ENCODE assay signal across 10 mouse cellular contexts in the genomic region with DNA sequence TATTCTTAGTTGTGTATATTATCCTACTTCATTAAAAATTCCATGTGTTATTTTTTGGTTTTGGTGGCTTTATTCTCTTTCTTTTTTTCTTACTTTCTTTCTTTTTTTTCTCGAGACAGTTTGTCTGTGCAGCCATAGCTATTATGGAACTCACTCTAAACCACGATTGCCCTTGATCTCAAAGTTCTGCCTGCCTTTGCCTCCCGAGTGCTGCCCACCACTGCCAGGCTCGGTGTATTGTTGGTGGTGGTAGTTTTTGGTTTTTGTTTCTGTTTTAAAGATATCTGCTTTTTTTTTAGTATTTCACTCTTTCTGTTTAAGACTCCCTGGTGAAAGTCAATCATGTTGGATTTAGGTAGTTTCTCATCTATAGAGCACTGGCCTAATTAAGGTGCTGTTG. TPM values are rescaled to one million over a fixed set of nuclear protein-coding genes. Genes with fewer than 3 reads are reported as not detected.
DNase-seq lines count a peak whose midpoint lies in the region; ATAC-seq lines count a peak whose summit lies in the region.
"Had no signal": no experiment of that assay in that cellular context is flagged by ENCODE, and none has a peak within 500 bp of the region (broad histone marks: within the 10 kb centered on the region; RNA-seq: fewer than 3 reads in every experiment).

No protein-coding gene starts in this region.

- peak overlapping the region; percentile 73 for H3K4me2 ChIP-seq in liver, embryonic 11.5 days
- H3K4me2 ChIP-seq in embryonic facial prominence, embryonic 13.5 days = peak overlapping the region; percentile 63
- H3K4me2 ChIP-seq in intestine, embryonic 16.5 days (ENCODE audit: low read depth, low read length) = peak overlapping the region; percentile 59
- peak overlapping the region; percentile 74 for H3K4me2 ChIP-seq in neural tube, embryonic 13.5 days

- no peak overlapping the region for H3K27ac ChIP-seq in liver, embryonic 11.5 days (ENCODE audit: low read depth, low read length)
- no peak overlapping the region for H3K27ac ChIP-seq in embryonic facial prominence, embryonic 13.5 days
- H3K27ac ChIP-seq in intestine, embryonic 16.5 days (ENCODE audit: low read length) = no peak overlapping the region
- H3K27ac ChIP-seq in neural tube, embryonic 13.5 days (replicated peaks) = no peak overlapping the region

- H3K4me3 ChIP-seq in liver, embryonic 11.5 days (ENCODE audit: low read depth, low read length) = peak overlapping the region; percentile 93
- H3K4me3 ChIP-seq in embryonic facial prominence, embryonic 13.5 days = peak overlapping the region; percentile 88
- H3K4me3 ChIP-seq in intestine, embryonic 16.5 days (ENCODE audit: low read length) = no peak overlapping the region
- peak overlapping the region; percentile 83 for H3K4me3 ChIP-seq in neural tube, embryonic 13.5 days

- H3K27me3 ChIP-seq in liver, embryonic 11.5 days (replicated peaks; ENCODE audit: control insufficient read depth, insufficient read depth, low read length) = peaks cover 2% of the 10 kb centered on the region; the same call in 1 of the 2 replicates
- peaks cover 7% of the 10 kb centered on the region for H3K27me3 ChIP-seq in embryonic facial prominence, embryonic 13.5 days
- no peaks in the 10 kb centered on the region for H3K27me3 ChIP-seq in intestine, embryonic 16.5 days (replicated peaks; ENCODE audit: control insufficient read depth, insufficient read depth, low read length)
- H3K27me3 ChIP-seq in neural tube, embryonic 13.5 days = peaks cover 19% of the 10 kb centered on the region

- no peak overlapping the region for H3K9ac ChIP-seq in liver, embryonic 11.5 days (ENCODE audit: low read depth, low read length)
- H3K9ac ChIP-seq in embryonic facial prominence, embryonic 13.5 days = no peak overlapping the region
- H3K9ac ChIP-seq in intestine, embryonic 16.5 days (ENCODE audit: low read depth, low read length) = peak overlapping the region; percentile 93; the same call in 1 of the 2 replicates
- peak overlapping the region; percentile 93 for H3K9ac ChIP-seq in neural tube, embryonic 13.5 days

- no peaks in the 10 kb centered on the region for H3K9me3 ChIP-seq in liver, embryonic 11.5 days (ENCODE audit: control insufficient read depth, low read length)
- H3K9me3 ChIP-seq in embryonic facial prominence, embryonic 13.5 days = no peaks in the 10 kb centered on the region
- no peaks in the 10 kb centered on the region for H3K9me3 ChIP-seq in intestine, embryonic 16.5 days (ENCODE audit: control insufficient read depth, low read length)
- no peaks in the 10 kb centered on the region for H3K9me3 ChIP-seq in neural tube, embryonic 13.5 days

- intact Hi-C loops in left cerebral cortex, postnatal 36 days (cut with DNase I) = no loop called here

- no peak for ATAC-seq in liver, embryonic 11.5 days (replicated peaks; ENCODE audit: low FRiP score)
- ATAC-seq in embryonic facial prominence, embryonic 13.5 days (ENCODE audit: insufficient number of reproducible peaks, insufficient read depth, low FRiP score, low TSS enrichment, low read depth) = no peak
- no peak for ATAC-seq in intestine, embryonic 16.5 days
- ATAC-seq in neural tube, embryonic 13.5 days (ENCODE audit: low read depth) = no peak

- H3K36me3 ChIP-seq in liver, embryonic 11.5 days (ENCODE audit: control insufficient read depth, insufficient read depth, low read length) = no peaks in the 10 kb centered on the region
- H3K36me3 ChIP-seq in embryonic facial prominence, embryonic 13.5 days = no peaks in the 10 kb centered on the region
- H3K36me3 ChIP-seq in intestine, embryonic 16.5 days (ENCODE audit: control insufficient read depth, insufficient read depth, low read length) = no peaks in the 10 kb centered on the region
- H3K36me3 ChIP-seq in neural tube, embryonic 13.5 days = no peaks in the 10 kb centered on the region

- H3K4me1 ChIP-seq in liver, embryonic 11.5 days (replicated peaks; ENCODE audit: control insufficient read depth, insufficient read depth, low read length) = peaks cover 7% of the 10 kb centered on the region
- H3K4me1 ChIP-seq in embryonic facial prominence, embryonic 13.5 days = peaks cover 9% of the 10 kb centered on the region; the same call in 1 of the 2 replicates
- H3K4me1 ChIP-seq in intestine, embryonic 16.5 days (ENCODE audit: control insufficient read depth, insufficient read depth, low read length) = peaks cover 6% of the 10 kb centered on the region; the same call in 1 of the 2 replicates
- H3K4me1 ChIP-seq in neural tube, embryonic 13.5 days (replicated peaks) = peaks cover 16% of the 10 kb centered on the region

- no peak for DNase-seq in liver, embryonic 11.5 days (ENCODE audit: low spot score)
- no peak for DNase-seq in liver
- no peak for DNase-seq in left cerebral cortex, postnatal 36 days (ENCODE audit: low spot score in 2 of 2)
- DNase-seq in cerebellum, postnatal 25 days = no peak
- DNase-seq in yolk sac, embryonic 10.5 days (ENCODE audit: low spot score) = no peak
- DNase-seq: adrenal gland, postnatal 14 days; kidney, adult 9 months had no signal

- 66% methylated on average over 4 of the region's 4 CpGs for WGBS in liver, embryonic 11.5 days
- 80% methylated on average over 4 of the region's 4 CpGs for WGBS in embryonic facial prominence, embryonic 13.5 days
- WGBS in intestine, embryonic 16.5 days = 78% methylated on average over 4 of the region's 4 CpGs
- 90% methylated on average over 4 of the region's 4 CpGs for WGBS in neural tube, embryonic 13.5 days

RNA-seq across cellular contexts. Expression of gene Usp8, which starts 1.2 kb away (rescaled TPM):
- polyA plus RNA-seq in liver, embryonic 11.5 days (2014; fragmentation: Nextera tagmentation; extraction: Ambion mirVana) = 38.3 and 42.4 TPM in 2 replicates
- 36.5 and 43.4 TPM in 2 replicates for polyA plus RNA-seq in embryonic facial prominence, embryonic 13.5 days (2015; fragmentation: Nextera tagmentation; extraction: Ambion mirVana)
- polyA plus RNA-seq in intestine, embryonic 16.5 days (2015; fragmentation: Nextera tagmentation; extraction: Ambion mirVana) = 33.2 and 33.6 TPM in 2 replicates
- 31.5 and 35.7 TPM in 2 replicates for polyA plus RNA-seq in neural tube, embryonic 13.5 days (2015; fragmentation: Nextera tagmentation; extraction: Ambion mirVana)
- total RNA-seq in left cerebral cortex, postnatal 36 days (2021) = 10 to 100 TPM; 44.6 to 48.4 TPM

RNA-seq across cellular contexts. Expression of gene Gabpb1, which starts 32.2 kb away (rescaled TPM):
- 41.0 and 46.4 TPM in 2 replicates for polyA plus RNA-seq in liver, embryonic 11.5 days (2014; fragmentation: Nextera tagmentation; extraction: Ambion mirVana)
- 56.4 and 57.0 TPM in 2 replicates for polyA plus RNA-seq in embryonic facial prominence, embryonic 13.5 days (2015; fragmentation: Nextera tagmentation; extraction: Ambion mirVana)
- 31.5 and 33.1 TPM in 2 replicates for polyA plus RNA-seq in intestine, embryonic 16.5 days (2015; fragmentation: Nextera tagmentation; extraction: Ambion mirVana)
- 47.9 and 55.3 TPM in 2 replicates for polyA plus RNA-seq in neural tube, embryonic 13.5 days (2015; fragmentation: Nextera tagmentation; extraction: Ambion mirVana)
- total RNA-seq in left cerebral cortex, postnatal 36 days (2021) = 10 to 100 TPM; 17.2 to 22.7 TPM

Comparison
In these comparisons a context has a peak if more than half of its experiments do, and no peak if none do; other contexts are left out.
1. H3K9ac ChIP-seq: peak in intestine, embryonic 16.5 days (single experiment) and neural tube, embryonic 13.5 days (single experiment); none in liver, embryonic 11.5 days (single experiment) and embryonic facial prominence, embryonic 13.5 days (single experiment).
2. Peak in every context shown above with its lines, with median percentiles within 50 percentile points of each other: H3K4me2 ChIP-seq.